Mouse (Mus musculus): ENCODE results near the gene Cd276. TPM values are rescaled to one million over a fixed set of nuclear protein-coding genes. Genes with fewer than 3 reads are reported as not detected.

The Cd276 gene
- total and polyA plus RNA-seq, 3 experiments: 0.55 to 1.3 (median 0.78) TPM

DNA sequence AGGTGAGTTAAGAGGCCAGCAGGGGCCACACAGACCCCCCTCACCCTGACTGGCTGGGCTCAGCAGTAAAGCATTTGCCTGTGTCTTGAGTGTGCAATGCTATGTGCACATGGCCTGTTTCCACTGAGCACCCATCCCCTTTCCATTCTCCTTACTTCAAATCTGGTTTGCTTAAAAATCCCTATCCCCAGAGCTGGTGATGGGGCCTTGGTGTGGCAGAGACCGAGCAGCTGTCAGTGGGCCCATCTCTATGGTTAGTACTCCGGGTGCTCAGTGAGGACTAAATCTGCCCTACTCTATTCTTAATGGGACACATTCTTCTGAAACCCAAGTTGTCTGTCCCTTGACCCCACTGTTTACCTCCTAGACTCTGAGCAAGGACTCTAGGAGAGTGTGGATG is 64.8 kb downstream of the Cd276 start:
- DNase-seq (ENCODE audit: extremely low read depth): no peak
- Histone ChIP-seq H3K36me3 (replicated peaks in 1 of 2; ENCODE audit: control insufficient read depth in 1 of 2, insufficient read depth in 1 of 2, low read length in 1 of 2) (peaks cover 0 to 11% of the 10 kb centered on the region in 2 experiments), H3K79me2 (replicated peaks; ENCODE audit: control insufficient read depth, extremely low read depth, insufficient read depth, poor library complexity, severe bottlenecking) (no peaks in the 10 kb centered on the region), H3K9ac (ENCODE audit: insufficient read depth, low read depth) (no peak overlapping the region), H3K9me3 (replicated peaks; ENCODE audit: low read length) (no peaks in the 10 kb centered on the region), H3K4me2 (ENCODE audit: insufficient read depth, low read depth, poor library complexity, severe bottlenecking) (no peak overlapping the region), H3K4me1 (ENCODE audit: control insufficient read depth in 1 of 2, insufficient read depth in 2 of 2) (peaks cover 6 to 38% of the 10 kb centered on the region in 2 experiments; a peak in 3 of 4 replicates), H3K27me3 (replicated peaks) (peaks cover 35% of the 10 kb centered on the region), H3K4me3 (replicated peaks in 1 of 3; ENCODE audit: low read depth in 2 of 3, low read length in 2 of 3, poor library complexity in 1 of 3) (no peak overlapping the region), H3K27ac (ENCODE audit: insufficient read depth, low read depth) (no peak overlapping the region)
- no peak for TF ChIP-seq JUN (IDR thresholded peaks at IDR 0.05; ENCODE audit: insufficient read depth, low read depth, low read length)
- TF ChIP-seq NELFE (IDR thresholded peaks at IDR 0.05; ENCODE audit: low read depth, low read length): no peak
- TF ChIP-seq USF1 (IDR thresholded peaks at IDR 0.05; ENCODE audit: low read depth, low read length): no peak
- TF ChIP-seq SIN3A (IDR thresholded peaks at IDR 0.05; ENCODE audit: low read length): no peak
- TF ChIP-seq ELF1 (IDR thresholded peaks at IDR 0.05; ENCODE audit: low read depth, low read length): no peak
- no peak for TF ChIP-seq UBTF (IDR thresholded peaks at IDR 0.05; ENCODE audit: low read depth, low read length)
- no peak for TF ChIP-seq CTCF (conservative IDR thresholded peaks at IDR 0.05 in 1 of 2, IDR thresholded peaks at IDR 0.05 in 1 of 2; ENCODE audit: low read depth in 2 of 2, low read length in 2 of 2)
- no peak for TF ChIP-seq GABPA (IDR thresholded peaks at IDR 0.05; ENCODE audit: insufficient replicate concordance, low read depth, low read length)
- TF ChIP-seq CHD1 (IDR thresholded peaks at IDR 0.05; ENCODE audit: low read depth, low read length): no peak
- in situ Hi-C loops (cut with MboI; ENCODE audit: low pct_ligation_motif_present, low pct_unique_long_range_greater_than_20kb, low sequenced_read_pairs) (no loop called here), dilution Hi-C loops (cut with MboI; ENCODE audit: extremely low pct_ligation_motif_present, extremely low pct_unique_long_range_greater_than_20kb, low sequenced_read_pairs) (no loop called here)

DNA sequence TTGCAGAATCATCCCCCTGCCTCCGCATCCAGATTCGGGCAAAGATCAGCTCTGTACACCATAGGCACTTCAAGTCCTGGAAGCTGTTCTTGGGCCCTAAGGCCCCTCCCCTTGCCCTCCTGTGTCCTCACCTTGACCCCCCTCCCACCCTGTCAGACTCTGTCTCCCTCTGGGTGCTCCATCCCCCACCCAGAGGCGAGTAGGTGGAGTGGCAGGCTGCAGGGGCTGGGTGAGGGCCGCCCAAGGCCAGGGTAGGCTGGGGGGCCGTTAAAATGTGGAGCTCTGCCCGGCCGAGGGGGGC is 65.4 kb downstream of the Cd276 start:
- Histone ChIP-seq H3K4me3 (replicated peaks in 1 of 3; ENCODE audit: low read depth in 2 of 3, low read length in 2 of 3, poor library complexity in 1 of 3) (no peak overlapping the region), H3K9me3 (replicated peaks; ENCODE audit: low read length) (no peaks in the 10 kb centered on the region), H3K36me3 (replicated peaks in 1 of 2; ENCODE audit: control insufficient read depth in 1 of 2, insufficient read depth in 1 of 2, low read length in 1 of 2) (peaks cover 0 to 11% of the 10 kb centered on the region in 2 experiments), H3K27me3 (replicated peaks) (peaks cover 41% of the 10 kb centered on the region), H3K79me2 (replicated peaks; ENCODE audit: control insufficient read depth, extremely low read depth, insufficient read depth, poor library complexity, severe bottlenecking) (no peaks in the 10 kb centered on the region), H3K27ac (ENCODE audit: insufficient read depth, low read depth) (no peak overlapping the region), H3K9ac (ENCODE audit: insufficient read depth, low read depth) (no peak overlapping the region), H3K4me2 (ENCODE audit: insufficient read depth, low read depth, poor library complexity, severe bottlenecking) (no peak overlapping the region), H3K4me1 (ENCODE audit: control insufficient read depth in 1 of 2, insufficient read depth in 2 of 2) (peaks cover 6 to 32% of the 10 kb centered on the region in 2 experiments; a peak in 3 of 4 replicates)
- in situ Hi-C loops (cut with MboI; ENCODE audit: low pct_ligation_motif_present, low pct_unique_long_range_greater_than_20kb, low sequenced_read_pairs) (no loop called here), dilution Hi-C loops (cut with MboI; ENCODE audit: extremely low pct_ligation_motif_present, extremely low pct_unique_long_range_greater_than_20kb, low sequenced_read_pairs) (no loop called here)
- TF ChIP-seq MYC (IDR thresholded peaks at IDR 0.05; ENCODE audit: low read depth, low read length) (no peak), PAX5 (IDR thresholded peaks at IDR 0.05; ENCODE audit: low read length) (no peak), GABPA (IDR thresholded peaks at IDR 0.05; ENCODE audit: insufficient replicate concordance, low read depth, low read length) (no peak), NRF1 (IDR thresholded peaks at IDR 0.05; ENCODE audit: low read depth, low read length) (no peak), SMC3 (IDR thresholded peaks at IDR 0.05; ENCODE audit: low read depth, low read length) (no peak), UBTF (IDR thresholded peaks at IDR 0.05; ENCODE audit: low read depth, low read length) (no peak), ZMIZ1 (IDR thresholded peaks at IDR 0.05; ENCODE audit: low read depth, low read length) (no peak), POLR2AphosphoS2 (IDR thresholded peaks at IDR 0.05; ENCODE audit: low read depth, low read length) (no peak), EP300 (IDR thresholded peaks at IDR 0.05; ENCODE audit: low read length) (no peak), KAT2A (IDR thresholded peaks at IDR 0.05; ENCODE audit: insufficient replicate concordance, low read length) (no peak)
- DNase-seq (ENCODE audit: extremely low read depth): no peak
